Mouse (Mus musculus) frontal cortex, adult 2 months (tissue): ENCODE results near the gene Cept1. TPM values are rescaled to one million over a fixed set of nuclear protein-coding genes. Genes with fewer than 3 reads are reported as not detected.
A peak's percentile ranks its signal among the peaks of the same experiment; 100 is the strongest.
"Not testable (repeated sequence)": the region's sequence is repeated elsewhere in the genome, so short reads cannot be mapped to it uniquely, and the experiment has no call there.

Source experiments
- DNase-seq, 2 experiments: peaks; one replicate each; pipeline ENCODE4 v3.0.0; 2022; ENCODE audit warnings: low spot score in 1 of 2; ENCODE audit errors: extremely low spot score in 1 of 2
- polyA plus RNA-seq: library from polyadenylated mRNA; depleted of rRNA; stranded (reverse); fragments of >200 nt; gene quantifications from 2 replicates; pipeline ENCODE4 v1.2.3, GENCODE M21; 2012; rRNA removed

Cept1 gene
- 30.4 and 32.7 TPM in 2 replicates for polyA plus RNA-seq

DNA sequence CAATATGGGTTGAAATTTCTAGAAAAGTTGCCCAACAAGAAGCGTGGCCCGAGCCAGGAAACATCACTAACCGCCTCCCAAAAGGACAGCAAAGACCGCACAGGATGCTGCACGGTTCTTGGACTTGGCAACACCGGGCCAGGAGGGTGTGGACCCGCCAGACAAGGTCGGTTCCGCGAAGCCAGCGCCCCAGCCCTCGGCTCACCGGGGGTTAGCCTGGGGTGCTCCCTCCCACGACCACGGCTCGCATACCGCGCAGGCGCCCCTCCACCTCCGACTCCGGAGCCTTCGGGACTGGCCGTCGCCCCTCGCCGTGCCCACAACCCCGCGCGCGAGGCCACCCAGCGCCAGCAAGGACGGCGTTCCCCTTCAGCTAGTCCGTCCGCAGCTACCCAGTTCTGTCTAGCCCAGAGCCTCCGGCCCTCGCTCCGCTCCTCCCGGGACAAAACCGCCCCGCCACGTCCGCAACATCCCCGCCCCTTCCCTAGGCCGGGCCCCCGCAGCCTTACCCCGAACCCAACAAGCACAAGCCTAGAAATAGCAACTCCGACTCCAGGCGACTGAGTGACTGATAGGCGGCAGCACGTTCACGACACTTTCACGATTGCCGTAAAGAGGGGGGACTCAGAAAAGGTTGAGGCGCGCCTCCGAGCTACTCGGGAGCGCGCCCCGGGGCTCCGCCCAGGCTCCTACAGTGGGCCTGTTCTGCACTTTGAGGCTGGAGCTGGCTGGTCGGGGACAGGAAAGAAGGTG, at the start of gene Cept1, which contains the start of gene Dram2:
Cept1 (minus strand) TSS at position 632 of the 753 bp plus-strand sequence.
Dram2 (plus strand) TSS at position 628 of the 753 bp plus-strand sequence.
- peak; percentile 94 to 95 for DNase-seq

DNA sequence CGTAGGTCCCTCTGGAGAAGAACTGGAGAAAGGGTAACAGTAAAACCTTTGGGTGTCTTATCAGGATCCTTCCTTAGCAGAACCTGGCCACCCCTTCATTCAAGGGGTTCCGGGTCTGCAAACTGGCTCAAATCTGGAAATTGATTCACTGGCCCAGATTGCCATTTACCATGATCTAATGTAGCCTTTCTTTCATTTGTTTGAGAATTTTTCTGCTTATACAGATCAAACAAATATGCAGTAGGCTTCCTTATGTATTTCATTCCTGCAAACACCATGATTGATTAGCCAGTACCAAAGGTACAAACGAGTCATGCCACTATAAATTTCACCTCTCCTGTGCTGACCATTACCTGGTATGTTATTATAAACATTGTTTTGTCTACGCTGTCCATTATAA, 46.0 kb upstream of the Cept1 start:
- DNase-seq: not testable (repeated sequence)

DNA sequence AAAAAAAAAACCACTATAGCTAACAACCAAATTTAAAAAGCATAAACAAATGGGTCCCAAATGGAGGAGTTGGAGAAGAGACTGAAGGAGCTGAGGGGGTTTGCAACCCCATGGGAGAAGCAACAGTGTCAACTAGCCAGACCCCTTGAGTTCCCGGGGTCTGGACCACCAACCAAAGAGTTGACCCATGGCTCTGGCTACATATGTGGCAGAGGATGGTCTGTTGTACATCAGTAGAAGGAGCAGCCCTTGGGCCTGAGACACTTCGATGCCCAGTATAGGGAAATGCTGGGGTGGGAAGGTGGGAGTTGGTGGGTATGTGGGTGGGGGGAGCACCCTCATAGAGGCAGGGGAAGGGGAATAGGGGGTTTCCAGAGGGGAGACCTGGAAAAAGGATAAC, 31.7 kb upstream of the Cept1 start:
- DNase-seq: no peak

DNA sequence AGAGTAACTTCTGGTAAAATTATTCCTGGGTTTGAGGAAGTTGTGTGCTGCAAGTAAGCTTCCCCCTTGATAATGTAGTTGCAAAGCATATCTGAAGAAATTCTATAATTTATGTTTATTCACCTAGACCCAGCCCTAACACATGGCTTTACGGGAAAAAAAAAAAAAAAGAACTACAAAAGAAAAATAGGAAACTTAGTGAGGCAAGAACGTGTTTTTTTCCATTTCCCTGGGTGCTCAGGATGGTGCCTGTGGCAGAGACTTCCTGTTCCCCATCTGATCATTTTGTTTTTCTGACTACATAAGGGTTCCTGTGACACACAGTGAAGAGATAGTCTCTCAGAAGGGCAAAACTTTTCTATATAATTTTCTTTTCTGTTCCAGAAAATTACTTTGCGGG, 25.6 kb upstream of the Cept1 start:
- no peak for DNase-seq

DNA sequence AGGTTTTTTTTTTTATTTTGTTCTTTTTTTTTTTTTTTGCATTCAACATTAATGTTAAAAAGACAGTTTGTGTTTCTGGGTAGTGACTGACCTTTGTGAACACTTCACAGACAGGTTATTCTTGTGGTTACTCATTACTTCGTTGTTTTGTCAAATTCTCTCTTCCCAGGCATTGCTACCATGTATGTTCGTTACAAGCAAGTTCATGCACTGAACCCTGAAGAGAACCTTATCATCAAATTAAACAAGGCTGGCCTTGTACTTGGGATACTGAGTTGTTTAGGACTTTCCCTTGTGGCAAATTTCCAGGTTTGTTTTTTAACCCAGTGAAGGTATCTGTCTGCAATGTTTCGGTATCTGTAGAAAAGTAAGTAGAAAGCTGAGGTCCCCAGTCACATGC, 18.3 kb upstream of the Cept1 start:
- DNase-seq: no peak

DNA sequence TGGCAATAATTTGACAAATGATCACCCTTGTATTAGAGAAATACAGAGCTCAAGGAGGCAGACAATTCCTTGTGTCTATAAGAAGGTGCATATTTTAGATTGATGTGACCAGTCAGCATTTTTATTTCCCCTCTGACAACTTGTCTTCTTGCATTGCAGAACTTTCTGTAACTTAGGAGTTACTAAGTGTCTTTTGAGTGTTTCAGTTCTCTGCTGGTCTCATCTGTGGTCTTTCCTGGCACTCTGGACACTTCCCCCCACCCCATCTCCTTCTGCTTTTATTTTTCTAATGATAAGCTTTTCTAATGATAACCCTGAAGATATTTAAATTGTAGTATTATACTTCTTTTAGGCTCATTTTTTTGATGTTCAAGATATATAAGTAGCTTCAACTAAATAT, 10.7 kb upstream of the Cept1 start:
- no peak for DNase-seq

DNA sequence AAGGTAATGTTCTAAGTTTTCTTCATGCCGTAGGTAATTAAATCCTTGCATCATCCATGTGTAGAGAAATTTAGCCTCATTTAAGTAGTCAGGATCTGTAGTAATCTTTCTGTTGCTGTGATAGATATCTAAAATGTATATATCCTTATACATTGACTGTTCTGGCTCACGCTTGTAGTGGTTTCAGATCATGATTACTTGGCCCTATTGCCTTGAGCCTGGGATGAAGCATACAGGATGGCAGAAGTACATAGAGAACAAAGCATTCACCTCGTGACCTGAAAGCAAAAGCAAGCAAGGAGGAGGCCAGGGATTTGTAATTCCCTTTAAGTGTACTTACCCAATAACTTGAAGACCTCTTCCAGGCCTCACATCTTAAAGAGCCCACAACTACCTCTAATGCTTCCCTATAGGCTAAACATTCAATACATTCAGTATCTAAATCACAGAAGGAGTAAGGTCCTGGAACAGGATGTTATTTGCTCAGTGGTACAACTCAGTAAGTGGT, 8.2 kb upstream of the Cept1 start:
- DNase-seq: no peak

DNA sequence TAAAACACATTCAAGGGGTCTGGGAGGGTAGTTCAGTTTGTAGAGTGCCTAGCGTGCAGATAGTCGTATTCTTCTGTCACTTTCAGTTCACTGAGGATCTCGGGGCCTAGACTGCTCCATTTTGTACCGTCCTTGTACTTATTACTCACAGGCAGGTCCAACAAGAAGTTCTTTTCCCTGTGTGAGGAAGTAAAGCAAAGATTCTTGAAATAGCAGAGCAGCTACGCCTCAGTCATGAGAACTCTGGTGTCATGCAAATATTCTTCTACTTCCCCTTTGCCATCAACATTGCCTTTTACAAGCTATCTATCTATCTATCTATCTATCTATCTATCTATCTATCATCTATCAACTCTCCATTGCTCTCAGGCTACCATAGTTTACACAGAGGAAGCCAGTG, 5.8 kb upstream of the Cept1 start:
- no peak for DNase-seq

DNA sequence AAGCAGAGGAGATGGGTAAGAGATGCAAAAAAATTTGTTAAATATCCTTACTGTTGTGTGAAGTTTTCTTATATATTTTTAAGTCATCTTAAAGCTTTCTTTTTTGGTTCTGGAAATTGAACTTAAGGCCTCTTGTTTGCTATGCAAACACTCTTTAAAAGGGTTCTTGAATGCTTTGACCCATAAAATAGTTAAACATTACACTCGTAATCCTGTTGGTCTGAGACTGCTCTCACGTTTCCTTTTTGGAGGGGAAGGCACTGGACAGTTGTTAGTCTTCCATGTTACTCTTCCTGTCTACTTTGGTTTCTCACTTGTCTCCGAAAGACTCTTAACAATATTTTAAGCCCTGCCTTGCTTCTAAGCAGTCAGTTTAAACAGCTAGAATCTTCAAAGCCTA, 1.4 kb upstream of the Cept1 start:
- no peak for DNase-seq

DNA sequence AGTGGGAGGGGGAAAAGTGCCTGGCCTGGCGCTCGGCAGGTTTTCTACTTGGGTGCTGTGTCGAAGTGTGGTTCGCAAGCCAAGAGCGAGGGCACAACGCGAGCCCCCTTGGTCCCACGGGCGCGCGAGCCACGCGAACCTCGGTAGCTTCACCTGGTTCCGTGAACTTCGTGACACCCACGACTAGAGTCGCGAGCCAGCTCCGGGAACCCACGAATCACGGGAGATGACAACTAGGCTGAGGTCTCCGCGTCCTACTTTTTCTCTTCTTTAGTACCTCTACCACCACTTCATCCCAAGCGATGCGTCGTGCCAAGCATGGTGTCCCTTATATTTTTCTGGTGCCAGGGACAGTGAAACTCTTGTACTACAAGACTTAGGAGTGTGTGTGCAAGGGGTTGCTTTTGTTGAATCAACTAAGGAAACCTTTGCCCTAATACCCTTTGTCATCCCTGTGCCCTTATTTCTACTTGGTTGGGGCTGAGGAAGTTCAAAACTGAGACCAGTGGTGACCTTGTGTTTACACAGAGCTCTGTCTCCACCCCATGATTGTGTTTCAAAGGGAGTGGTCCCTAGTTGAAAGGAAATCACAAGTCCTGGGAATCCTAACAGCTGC, 430 bp upstream of the Cept1 start:
- no peak for DNase-seq

DNA sequence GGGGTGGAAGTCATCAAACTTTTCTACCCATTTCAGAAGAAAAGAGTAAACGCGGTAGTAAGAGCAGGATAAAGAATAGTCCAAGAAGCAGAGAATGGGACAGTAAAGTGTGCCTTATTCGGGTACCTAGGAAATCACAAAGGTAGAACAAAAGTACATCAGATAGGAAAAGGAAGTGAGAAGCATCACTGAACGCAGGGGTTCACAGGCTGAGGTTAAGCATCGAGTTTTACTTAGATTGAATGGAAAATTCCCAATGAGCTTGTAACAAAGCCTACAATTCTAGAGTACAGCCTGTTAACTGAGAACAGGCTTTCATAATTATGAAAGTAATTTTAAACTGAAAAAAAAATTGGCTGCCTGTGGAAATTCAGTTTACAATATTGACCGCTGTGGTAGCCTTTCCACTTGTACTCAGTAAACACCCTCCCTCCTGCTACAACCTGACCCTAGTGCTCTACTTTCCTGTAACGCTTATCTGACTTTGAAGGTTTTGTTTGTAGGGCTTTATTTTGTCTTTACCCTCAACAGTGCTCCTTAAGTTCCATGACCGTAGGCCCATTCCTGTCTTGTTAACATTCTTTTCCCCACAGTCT, 2.8 kb downstream of the Cept1 start:
- no peak for DNase-seq

DNA sequence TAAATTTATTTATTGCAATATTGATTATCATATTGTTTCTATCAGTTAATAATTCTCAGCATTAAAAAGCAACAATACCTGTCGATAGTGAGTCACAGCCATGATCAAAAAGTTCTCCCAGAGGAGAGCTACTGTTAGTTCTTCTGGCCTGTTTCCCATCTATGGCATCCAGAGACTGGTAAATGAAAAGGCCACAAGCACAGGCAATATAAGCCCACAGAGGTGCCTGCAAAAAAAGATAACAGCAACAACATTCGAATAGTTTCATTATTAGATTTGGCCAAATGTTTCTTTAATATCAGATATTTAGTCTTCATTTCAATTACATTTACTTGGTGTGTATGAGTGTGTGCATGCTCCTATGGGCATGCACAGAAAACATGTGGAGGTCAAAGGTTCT, 14.3 kb downstream of the Cept1 start:
- no peak for DNase-seq

DNA sequence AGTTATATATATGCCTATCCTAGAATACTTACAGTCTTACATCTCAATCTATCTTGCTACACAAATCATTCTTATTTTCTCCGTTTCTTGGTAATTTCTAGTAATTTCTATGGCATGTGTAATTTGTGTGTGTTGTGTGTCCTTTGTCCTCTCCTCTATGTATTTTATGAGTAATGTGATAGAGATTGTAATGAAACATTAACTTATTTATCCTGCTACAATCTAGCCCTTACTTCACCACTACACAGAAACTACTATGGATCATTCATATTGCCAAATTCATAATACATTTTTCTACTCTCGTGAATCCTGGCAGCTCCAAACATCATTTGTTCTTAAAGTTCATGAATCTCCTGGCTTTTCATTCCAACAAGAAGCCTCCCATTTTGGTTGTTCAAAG, 19.6 kb downstream of the Cept1 start:
- DNase-seq: no peak

DNA sequence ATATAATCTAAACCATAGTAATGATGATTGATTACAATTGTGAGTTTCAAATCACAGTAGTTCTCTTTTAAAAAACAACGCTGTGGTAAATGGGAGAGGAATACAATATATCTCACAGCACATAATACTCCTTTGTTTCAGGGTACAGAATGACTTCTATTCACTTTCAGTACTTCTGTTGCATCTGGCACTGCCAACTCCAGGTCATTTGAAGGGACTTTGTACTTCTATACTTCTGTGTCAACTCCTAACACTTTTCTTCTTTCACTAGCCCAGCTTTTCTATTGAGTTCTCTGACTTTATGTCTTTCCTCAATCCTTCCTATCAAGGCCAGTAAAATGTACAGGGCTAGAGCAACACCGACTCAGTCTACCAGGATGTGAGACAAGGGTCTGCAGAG, 21.2 kb downstream of the Cept1 start:
- DNase-seq: no peak

DNA sequence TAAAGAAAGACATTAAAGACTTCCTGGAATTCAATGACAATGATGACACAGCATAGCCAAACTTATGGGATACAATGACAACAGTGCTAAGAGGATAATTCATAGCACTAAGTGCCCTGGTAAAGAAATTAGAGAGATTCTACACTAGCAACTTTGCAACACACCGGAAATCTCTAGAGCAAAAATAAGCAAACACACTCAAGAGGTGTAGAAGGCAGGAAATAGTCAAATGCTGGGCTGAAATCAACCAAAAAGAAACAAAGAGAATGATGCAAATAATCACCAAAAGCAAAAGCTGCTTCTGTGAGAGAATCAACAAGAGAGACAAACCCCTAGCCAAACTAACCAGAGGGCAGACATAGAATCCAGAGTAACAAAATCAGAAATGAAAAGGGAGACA, 24.9 kb downstream of the Cept1 start:
- DNase-seq: no peak

DNA sequence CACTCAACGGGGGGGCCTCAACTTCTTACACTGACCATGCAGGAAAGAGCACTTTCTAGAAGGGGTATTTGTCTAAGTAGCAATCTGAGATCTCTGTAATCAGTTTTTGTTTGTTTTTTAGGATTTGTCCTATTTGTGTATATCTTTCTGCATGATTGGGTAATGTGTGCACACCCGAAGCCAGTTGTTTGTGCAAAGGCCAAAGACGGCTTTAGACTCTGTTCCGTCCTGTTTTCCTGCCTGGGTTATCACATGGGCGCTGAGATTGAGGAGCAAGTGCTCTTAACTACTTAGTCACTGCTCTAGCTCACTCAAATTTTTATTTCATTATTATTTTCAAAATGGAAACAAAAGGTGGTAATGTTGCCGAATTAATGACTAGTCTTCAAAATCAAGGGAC, 32.6 kb downstream of the Cept1 start:
- no peak for DNase-seq

DNA sequence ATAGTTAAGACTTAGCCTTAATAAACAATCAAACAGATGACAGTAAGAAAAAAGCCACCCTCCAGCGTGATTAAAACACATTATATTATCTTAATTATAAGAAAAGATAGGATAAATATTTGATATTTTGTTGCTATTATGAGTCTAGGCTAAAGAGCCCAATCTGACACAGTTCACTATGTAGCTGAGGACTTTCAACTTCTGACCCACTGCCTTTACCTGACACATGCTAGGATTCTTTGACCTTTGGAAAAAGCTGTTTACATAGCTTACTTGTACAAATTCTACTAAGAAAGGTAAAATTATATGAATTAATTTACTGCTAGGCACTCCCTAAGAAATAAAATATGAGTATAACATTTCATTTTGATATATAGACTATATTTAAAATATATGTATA, 36.9 kb downstream of the Cept1 start:
- DNase-seq: no peak

DNA sequence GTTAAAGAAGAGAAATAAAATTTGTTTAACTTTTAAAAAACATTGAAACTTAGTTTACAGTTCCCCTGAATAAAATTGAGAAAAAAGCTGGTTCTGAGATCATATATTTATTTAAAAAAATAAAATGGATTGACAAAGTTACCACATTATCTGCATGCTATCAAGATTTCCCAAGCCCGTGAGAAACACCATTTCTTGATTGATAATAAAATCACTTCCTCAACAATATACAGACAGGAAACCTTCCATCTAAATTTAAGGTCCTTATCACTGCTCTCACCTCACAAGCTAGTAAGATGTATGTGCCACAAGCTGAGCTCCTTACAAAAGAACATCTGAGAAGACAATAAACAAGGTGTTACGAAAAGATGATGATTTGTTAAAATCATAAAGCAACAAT, 44.7 kb downstream of the Cept1 start:
- DNase-seq: no peak

DNA sequence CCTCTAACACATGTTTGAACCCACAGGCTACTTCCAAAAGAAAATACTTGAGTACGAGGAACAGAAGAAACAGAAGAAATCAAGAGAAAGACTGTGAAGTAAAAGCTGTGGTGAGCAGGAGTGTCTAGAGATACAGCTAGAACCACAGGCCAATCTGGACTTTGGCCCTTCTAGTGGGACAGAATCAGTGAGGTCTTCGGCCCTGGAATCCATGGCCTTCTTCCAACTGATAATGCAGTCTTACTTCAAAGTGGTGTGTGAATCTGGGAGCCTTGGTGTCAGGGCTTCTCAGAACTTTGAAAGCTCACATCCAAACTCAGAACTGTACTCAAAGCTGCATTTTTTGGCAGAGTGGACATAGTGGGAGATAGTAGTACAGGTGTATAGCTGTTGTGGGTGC, 47.1 kb downstream of the Cept1 start:
- DNase-seq: no peak

DNA sequence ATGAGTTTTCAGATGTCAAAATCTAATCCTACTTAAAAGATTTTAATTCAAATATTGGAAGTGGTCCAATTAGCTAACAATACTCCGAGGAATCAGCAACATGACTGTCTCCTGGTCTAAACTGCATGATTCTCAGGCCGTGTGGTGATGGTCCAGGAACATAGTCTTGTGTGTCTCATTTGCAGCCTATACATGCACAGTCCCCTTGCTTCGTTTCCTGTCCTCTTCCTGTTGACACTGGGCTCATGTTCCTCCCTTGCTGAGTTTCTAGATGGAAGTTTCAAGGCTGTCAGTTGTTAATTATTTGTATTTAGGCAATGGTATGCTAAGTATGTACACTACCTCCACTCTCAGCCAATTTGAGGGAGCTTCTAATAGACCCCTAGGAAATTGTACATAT, 50.6 kb downstream of the Cept1 start:
- DNase-seq: no peak

DNA sequence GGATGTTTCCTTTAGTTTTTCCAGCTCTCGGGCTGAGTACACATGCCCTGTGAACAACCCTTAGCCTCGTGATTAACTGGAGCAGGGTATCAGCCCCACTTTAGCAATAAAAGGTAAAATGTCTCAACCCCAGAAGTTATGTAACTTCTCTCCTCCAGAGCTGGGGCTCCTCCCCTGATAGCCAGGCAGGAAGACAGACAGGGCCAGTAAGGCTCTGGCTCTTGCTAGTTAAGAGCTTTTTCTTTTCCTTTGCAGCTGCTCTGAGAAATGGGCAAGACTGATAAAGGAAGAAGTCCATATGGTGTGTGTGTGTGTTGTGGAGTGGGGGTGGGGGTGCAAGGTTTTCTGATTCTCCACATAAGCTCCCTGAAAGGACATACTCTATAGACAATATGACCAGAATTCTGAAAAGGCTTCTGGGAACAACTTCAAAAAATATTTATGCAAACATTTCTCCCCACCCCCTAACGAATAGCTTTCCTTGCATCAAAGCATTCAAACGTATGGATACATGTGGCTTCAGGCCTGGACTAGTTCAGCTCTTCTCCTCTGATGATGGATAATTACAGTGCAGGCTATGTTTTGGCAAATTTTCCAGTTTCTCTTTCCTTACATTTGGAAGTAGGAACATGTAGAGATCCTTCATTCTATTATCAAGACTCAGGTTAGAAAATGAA, 51.4 kb downstream of the Cept1 start:
- peak; percentile 11 to 50 for DNase-seq
